Mouse (Mus musculus): ENCODE results near the gene Ncapd2.
"Not testable (repeated sequence)": the region's sequence is repeated elsewhere in the genome, so short reads cannot be mapped to it uniquely, and the experiment has no call there.

- not testable (repeated sequence) for TF ChIP-seq REST (IDR thresholded peaks at IDR 0.05; ENCODE audit: insufficient read depth, insufficient read length); POLR2A (IDR thresholded peaks at IDR 0.05; ENCODE audit: insufficient read length, low read depth); POLR2AphosphoS2 (IDR thresholded peaks at IDR 0.05; ENCODE audit: insufficient read length, low read depth); CEBPB (IDR thresholded peaks at IDR 0.05; ENCODE audit: insufficient read depth, poor library complexity, severe bottlenecking); MAX (IDR thresholded peaks at IDR 0.05; ENCODE audit: low read depth); E2F4 (IDR thresholded peaks at IDR 0.05; ENCODE audit: insufficient read depth); USF1 (IDR thresholded peaks at IDR 0.05; ENCODE audit: low read depth); MYOD1 (IDR thresholded peaks at IDR 0.05; ENCODE audit: control insufficient read depth in 1 of 3, insufficient read length in 2 of 3, low read depth in 2 of 3)
Measured at GRCm38 (mm10) chr6:125161971-125162370, 29.5 kb downstream of the Ncapd2 start.
